Mouse (Mus musculus): ENCODE measurements at regions not wholly inside any gene's neighbourhood (a gene's known extent, or its start where the extent isn't known, plus 50 kb on each side); places are given as distances from the start of the nearest gene placed in this dataset.

GRCm38 (mm10) chr6:144875862-144876261 lies 94.1 kb upstream of the Sox5 start:
- DNase-seq, result no peak

- DNase-seq, result no peak
Observed at GRCm38 (mm10) chr6:144874251-144874650, 92.5 kb upstream of the Sox5 start.

GRCm38 (mm10) chr6:144870949-144871348 lies 89.2 kb upstream of the Sox5 start:
- no peak for DNase-seq

- no peak for DNase-seq
Observed at GRCm38 (mm10) chr6:144867333-144867732, 85.6 kb upstream of the Sox5 start.

GRCm38 (mm10) chr6:144864026-144864425 lies 82.2 kb upstream of the Sox5 start:
- no peak for DNase-seq

GRCm38 (mm10) chr6:144863430-144863994 lies 81.7 kb upstream of the Sox5 start:
- DNase-seq, result no peak

GRCm38 (mm10) chr6:144841510-144841909 lies 59.7 kb upstream of the Sox5 start:
- DNase-seq, result no peak

GRCm38 (mm10) chr6:144839383-144839782 lies 57.6 kb upstream of the Sox5 start:
- DNase-seq, result no peak

GRCm38 (mm10) chr6:144834323-144835183 lies 52.8 kb upstream of the Sox5 start:
- peak; percentile 15 for DNase-seq

Measured in retina, postnatal 1 day (tissue).